Mouse (Mus musculus): Measurements from ENCODE around the gene Nphs1. TPM values are rescaled to one million over a fixed set of nuclear protein-coding genes. Genes with fewer than 3 reads are reported as not detected.
A peak's percentile ranks its signal among the peaks of the same experiment; 100 is the strongest.

Nphs1 gene
- polyA plus RNA-seq, 1 experiment from 2014 or later = 0.13 TPM

DNA sequence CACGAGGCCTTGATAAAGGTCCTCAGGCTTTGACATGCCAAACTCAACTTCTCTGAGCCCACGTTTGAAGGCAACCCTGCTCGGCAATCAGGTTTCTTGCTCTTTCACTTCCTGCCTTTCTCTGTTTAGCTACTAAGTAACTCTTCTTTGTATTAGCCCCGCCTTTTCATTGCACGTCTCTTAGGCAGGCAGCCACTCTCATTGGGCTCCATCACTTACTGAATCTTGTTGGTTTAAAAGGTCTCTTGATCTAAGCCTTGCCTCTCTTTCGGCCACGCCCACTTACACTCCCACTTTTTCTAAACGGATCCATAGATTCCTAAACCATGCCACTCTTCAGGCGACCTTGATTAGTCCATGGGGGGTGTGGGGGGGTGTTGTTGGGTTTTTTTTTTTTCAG, 14.4 kb upstream of the Nphs1 start:
- H3K27me3 ChIP-seq = peaks cover 55% of the 10 kb centered on the region
- H3K4me1 ChIP-seq (replicated peaks) = peaks cover 16% of the 10 kb centered on the region
- no peaks in the 10 kb centered on the region for H3K36me3 ChIP-seq
- 13% methylated on average over 9 of the region's 9 CpGs for WGBS (ENCODE audit: insufficient replicate concordance)
- no peak overlapping the region for H3K27ac ChIP-seq
- ATAC-seq (ENCODE audit: low read depth) = no peak
- H3K4me3 ChIP-seq (replicated peaks) = no peak overlapping the region
- H3K9me3 ChIP-seq (replicated peaks) = peaks cover 4% of the 10 kb centered on the region; the same call in 1 of the 2 replicates
- peak overlapping the region; percentile 73; the same call in 1 of the 2 replicates for H3K4me2 ChIP-seq
- no peak for DNase-seq
- H3K9ac ChIP-seq = no peak overlapping the region

DNA sequence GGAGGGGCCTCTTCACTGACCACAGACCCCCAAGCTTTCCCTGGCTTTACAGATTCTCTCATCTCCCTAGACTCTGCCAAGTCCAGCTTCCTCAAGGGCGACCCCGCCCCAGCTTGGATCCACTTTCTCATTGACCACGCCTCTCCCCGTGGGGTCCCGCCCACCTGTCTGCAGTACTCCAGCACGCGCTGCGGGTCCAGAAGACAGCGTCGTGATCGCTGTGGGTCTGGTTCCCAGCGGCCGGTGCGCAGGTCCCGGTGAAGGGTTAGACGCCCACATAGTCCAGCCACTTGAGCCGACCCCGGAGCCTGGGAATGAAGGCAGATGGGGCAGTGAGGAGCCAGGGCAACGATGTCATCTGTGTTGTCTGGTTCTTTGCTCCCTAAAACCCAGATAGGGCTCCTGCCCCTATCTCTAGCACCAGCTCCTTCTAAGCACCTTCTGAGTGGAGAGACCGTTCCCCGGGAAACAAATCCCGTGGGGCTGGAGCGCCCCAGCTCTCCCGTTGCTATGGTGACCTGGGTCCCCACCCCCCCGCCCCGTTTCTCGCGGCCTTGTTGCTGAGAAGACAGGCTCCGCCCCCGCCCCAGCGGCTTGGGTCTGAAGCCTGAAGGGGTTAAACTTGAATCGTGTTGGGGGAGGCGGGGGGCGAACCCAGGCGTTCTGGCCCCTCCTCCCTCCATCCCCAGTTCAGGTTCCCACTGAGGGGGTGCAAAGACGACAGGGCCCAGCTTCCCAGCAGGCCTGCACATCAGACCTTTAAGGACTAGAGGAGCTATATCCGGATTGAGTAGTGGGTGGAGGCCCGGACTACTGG, 13.8 kb upstream of the Nphs1 start:
- peak overlapping the region; percentile 73 for H3K4me2 ChIP-seq
- peak overlapping the region; percentile 61 for H3K4me3 ChIP-seq (replicated peaks)
- H3K27me3 ChIP-seq = peaks cover 51% of the 10 kb centered on the region
- ATAC-seq (ENCODE audit: low read depth) = no peak
- H3K9me3 ChIP-seq (replicated peaks) = peaks cover 4% of the 10 kb centered on the region; the same call in 1 of the 2 replicates
- peaks cover 16% of the 10 kb centered on the region for H3K4me1 ChIP-seq (replicated peaks)
- 0 out of 2 replicates have a peak overlapping the region, but pooled peaks have one; percentile 50 for H3K9ac ChIP-seq
- no peak overlapping the region for H3K27ac ChIP-seq
- 2% methylated on average over 38 of the region's 38 CpGs for WGBS (ENCODE audit: insufficient replicate concordance)
- no peak for DNase-seq
- H3K36me3 ChIP-seq = no peaks in the 10 kb centered on the region

DNA sequence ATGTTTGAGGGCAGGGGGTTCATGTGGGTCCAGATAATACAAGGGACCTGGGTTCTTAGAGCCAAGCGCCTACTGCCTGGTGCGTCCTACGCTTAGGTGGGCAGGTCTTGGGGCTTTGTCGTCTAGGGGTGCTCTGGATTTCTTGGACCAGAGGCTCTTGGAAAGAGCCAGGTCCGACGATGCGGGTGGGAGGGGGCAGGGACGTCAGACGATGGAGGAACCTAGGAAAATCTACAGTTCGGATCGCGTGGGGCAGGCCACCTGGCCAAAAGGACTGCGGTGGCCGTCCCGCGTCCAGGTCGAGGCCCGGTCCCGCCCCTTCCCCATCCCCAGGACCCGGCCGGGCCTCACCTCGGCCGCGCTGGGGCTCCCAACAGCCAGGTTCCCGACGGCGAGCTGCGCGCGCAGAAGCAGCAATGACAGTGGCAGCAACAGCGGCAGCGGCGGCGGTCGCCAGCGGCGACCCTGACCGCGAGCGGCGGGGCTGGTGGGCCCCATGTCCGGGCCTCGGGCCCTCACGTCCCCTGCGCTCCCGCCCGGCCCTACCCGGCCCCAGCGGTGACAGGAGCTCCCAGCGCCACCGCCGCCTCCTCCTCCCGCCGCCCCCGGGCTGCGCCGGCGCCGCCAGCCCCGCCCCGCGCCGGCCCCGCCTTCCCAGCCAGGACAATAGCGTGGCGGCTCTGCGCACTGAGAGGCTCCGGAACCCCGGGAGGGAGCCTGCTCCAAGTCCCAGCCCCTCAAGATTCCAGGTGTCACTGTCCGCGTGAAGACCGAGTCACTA, 13.0 kb upstream of the Nphs1 start, which contains the start of gene Aplp1:
Aplp1 (minus strand) TSS at position 565 of the 781 bp plus-strand sequence.
- Histone ChIP-seq H3K4me3 (replicated peaks) (peak within 1 kb of the TSS; percentile 61), H3K9ac (peak within 1 kb of the TSS; percentile 50; the same call in 1 of the 2 replicates), H3K36me3 (no peaks in the 10 kb centered on the region), H3K9me3 (replicated peaks) (peaks cover 4% of the 10 kb centered on the region; the same call in 1 of the 2 replicates), H3K27ac (no peak within 1 kb of the TSS), H3K4me1 (replicated peaks) (peaks cover 16% of the 10 kb centered on the region), H3K27me3 (peaks cover 46% of the 10 kb centered on the region), H3K4me2 (peak within 1 kb of the TSS; percentile 73)
- DNase-seq (no peak), ATAC-seq (ENCODE audit: low read depth) (peak; percentile 47)
- WGBS (ENCODE audit: insufficient replicate concordance) = under 1% methylated on average over 72 of the region's 72 CpGs

DNA sequence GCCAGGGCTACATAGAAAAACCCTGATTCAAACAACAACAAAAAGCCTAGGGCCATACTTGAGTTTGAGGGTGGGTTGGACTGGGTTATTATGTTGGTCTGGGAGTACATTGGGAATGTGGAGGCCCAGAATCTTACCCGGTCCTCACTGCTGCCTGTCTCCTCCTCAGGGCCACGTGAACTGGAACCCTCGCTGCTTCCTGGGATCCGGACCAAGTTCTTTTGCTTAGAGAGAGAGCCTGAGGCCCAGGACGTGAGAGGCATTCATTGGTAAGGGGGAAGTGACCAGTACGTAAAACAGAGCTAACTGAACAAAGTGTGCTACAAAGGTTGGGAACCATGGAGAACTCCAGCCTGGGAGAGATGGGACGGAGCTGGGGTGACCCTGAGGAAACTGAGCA, 7.9 kb upstream of the Nphs1 start:
- peaks cover 16% of the 10 kb centered on the region for H3K4me1 ChIP-seq (replicated peaks)
- no peak overlapping the region for H3K4me3 ChIP-seq (replicated peaks)
- DNase-seq = no peak
- H3K27me3 ChIP-seq = peaks cover 42% of the 10 kb centered on the region
- WGBS (ENCODE audit: insufficient replicate concordance) = 60% methylated on average over 7 of the region's 7 CpGs
- H3K9me3 ChIP-seq (replicated peaks) = peaks cover 4% of the 10 kb centered on the region; the same call in 1 of the 2 replicates
- H3K36me3 ChIP-seq = no peaks in the 10 kb centered on the region
- no peak overlapping the region for H3K9ac ChIP-seq
- no peak for ATAC-seq (ENCODE audit: low read depth)
- no peak overlapping the region for H3K27ac ChIP-seq
- H3K4me2 ChIP-seq = no peak overlapping the region

DNA sequence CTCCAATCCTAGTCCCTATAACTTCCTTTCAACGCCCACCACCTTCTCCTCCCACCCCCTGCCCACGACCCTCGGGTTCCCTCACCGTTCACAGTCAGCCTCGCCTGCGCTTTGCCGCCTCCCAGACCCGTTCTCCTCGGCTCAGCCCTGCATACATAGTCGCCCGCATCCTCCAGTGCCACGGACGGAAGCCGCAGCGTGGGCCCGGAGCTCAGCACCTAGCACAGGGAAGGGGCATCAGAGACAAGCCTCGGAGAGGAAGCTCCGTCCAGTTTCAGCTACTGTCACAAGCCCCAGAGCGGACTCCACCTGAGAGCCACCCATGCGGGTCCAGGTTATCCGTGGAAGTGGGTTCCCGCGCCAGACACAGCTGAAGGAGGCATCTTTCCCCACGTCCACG, 4.8 kb upstream of the Nphs1 start:
- Histone ChIP-seq H3K4me3 (replicated peaks) (peak overlapping the region; percentile 21; the same call in 1 of the 2 replicates), H3K36me3 (no peaks in the 10 kb centered on the region)

DNA sequence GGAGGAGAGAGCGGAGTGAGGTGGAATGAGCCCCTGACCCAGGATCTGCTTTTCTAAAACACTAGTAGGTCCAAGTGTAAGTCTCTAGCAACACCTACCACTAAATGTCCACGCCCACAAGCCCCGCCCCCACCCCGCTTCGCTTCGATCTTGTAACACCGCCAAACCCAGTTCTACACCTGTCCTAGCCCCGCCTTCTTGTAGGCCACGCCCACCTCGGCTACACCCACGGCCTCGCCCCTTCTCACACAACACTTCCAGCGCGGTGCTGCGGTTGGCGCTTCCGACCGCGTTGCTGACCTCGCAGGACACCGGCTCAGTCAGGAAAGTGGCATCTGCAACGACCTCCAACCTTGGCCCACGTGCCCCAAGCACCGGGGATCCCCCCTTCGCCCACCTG, 4.3 kb upstream of the Nphs1 start:
- peak overlapping the region; percentile 43 for H3K4me2 ChIP-seq
- 2% methylated on average over 25 of the region's 25 CpGs for WGBS (ENCODE audit: insufficient replicate concordance)
- ATAC-seq (ENCODE audit: low read depth) (peak; percentile 50; the same call in 1 of the 2 replicates), DNase-seq (peak; percentile 27)
- no peak overlapping the region for H3K9ac ChIP-seq
- no peaks in the 10 kb centered on the region for H3K36me3 ChIP-seq
- H3K27ac ChIP-seq = no peak overlapping the region
- peaks cover 19% of the 10 kb centered on the region for H3K4me1 ChIP-seq (replicated peaks)
- no peaks in the 10 kb centered on the region for H3K9me3 ChIP-seq (replicated peaks)
- peaks cover 65% of the 10 kb centered on the region for H3K27me3 ChIP-seq
- peak overlapping the region; percentile 21; the same call in 1 of the 2 replicates for H3K4me3 ChIP-seq (replicated peaks)

More for the DNA sequence above, 4.8 kb upstream of the Nphs1 start:
- Histone ChIP-seq H3K4me1 (replicated peaks) (peaks cover 19% of the 10 kb centered on the region), H3K27me3 (peaks cover 60% of the 10 kb centered on the region), H3K9me3 (replicated peaks) (no peaks in the 10 kb centered on the region), H3K9ac (no peak overlapping the region), H3K4me2 (no peak overlapping the region; the same call in 1 of the 2 replicates), H3K27ac (no peak overlapping the region)
- WGBS (ENCODE audit: insufficient replicate concordance) = 18% methylated on average over 25 of the region's 25 CpGs
- DNase-seq = no peak
- ATAC-seq (ENCODE audit: low read depth) = no peak

DNA sequence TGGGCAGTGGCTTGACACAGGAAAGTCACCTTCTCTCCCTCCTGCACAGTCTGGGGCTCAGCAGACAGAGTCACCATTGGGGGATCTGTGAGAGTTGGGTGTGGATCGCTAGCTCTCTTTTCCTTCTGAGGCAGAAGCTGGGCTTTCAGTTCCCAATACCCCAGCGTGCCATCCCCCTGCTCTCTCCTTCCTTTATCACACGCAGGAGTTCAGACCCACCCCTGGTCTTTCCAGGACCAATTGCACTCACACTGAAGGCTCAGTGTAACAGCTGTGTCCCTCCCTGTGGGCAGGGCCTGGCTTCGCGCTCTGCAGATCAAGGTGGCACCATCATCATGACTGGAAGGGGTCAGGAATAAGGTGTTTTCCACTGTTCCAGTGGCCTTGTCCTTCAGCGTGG, 3.9 kb upstream of the Nphs1 start:
- peak overlapping the region; percentile 43 for H3K4me2 ChIP-seq
- 10% methylated on average over 6 of the region's 6 CpGs for WGBS (ENCODE audit: insufficient replicate concordance)
- H3K4me3 ChIP-seq (replicated peaks) = peak overlapping the region; percentile 21; the same call in 1 of the 2 replicates
- no peaks in the 10 kb centered on the region for H3K9me3 ChIP-seq (replicated peaks)
- peaks cover 70% of the 10 kb centered on the region for H3K27me3 ChIP-seq
- no peak overlapping the region for H3K9ac ChIP-seq
- H3K36me3 ChIP-seq = no peaks in the 10 kb centered on the region
- no peak for DNase-seq
- ATAC-seq (ENCODE audit: low read depth) = 0 out of 2 replicates have a peak, but pooled peaks have one; percentile 26
- peaks cover 19% of the 10 kb centered on the region for H3K4me1 ChIP-seq (replicated peaks)
- no peak overlapping the region for H3K27ac ChIP-seq

DNA sequence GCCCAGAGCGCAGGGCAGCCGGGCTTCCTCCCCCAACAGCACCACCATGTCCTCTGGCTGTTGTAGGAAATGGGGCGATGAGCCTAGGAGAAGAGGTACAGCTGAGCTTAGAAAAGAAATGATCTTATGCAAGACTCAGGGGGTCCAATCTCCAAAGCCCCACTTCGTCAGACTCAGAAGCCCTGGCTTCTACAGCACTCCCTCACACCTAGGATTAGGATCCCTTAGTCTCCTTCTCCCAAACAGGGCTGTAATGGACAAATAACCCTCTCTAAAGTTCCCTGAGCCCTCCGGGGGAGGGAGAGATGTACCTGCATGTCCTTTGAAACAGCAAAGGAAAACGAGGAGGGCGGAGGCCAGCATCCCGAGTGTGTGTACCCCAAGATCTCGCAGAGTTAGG, 1.6 kb upstream of the Nphs1 start:
- no peak overlapping the region for H3K4me3 ChIP-seq (replicated peaks)
- DNase-seq = no peak
- H3K27me3 ChIP-seq = peaks cover 92% of the 10 kb centered on the region
- no peak overlapping the region for H3K9ac ChIP-seq
- no peak for ATAC-seq (ENCODE audit: low read depth)
- no peak overlapping the region for H3K27ac ChIP-seq
- H3K9me3 ChIP-seq (replicated peaks) = no peaks in the 10 kb centered on the region
- no peak overlapping the region for H3K4me2 ChIP-seq
- 3% methylated on average over 9 of the region's 9 CpGs for WGBS (ENCODE audit: insufficient replicate concordance)
- H3K36me3 ChIP-seq = no peaks in the 10 kb centered on the region
- H3K4me1 ChIP-seq (replicated peaks) = peaks cover 19% of the 10 kb centered on the region

DNA sequence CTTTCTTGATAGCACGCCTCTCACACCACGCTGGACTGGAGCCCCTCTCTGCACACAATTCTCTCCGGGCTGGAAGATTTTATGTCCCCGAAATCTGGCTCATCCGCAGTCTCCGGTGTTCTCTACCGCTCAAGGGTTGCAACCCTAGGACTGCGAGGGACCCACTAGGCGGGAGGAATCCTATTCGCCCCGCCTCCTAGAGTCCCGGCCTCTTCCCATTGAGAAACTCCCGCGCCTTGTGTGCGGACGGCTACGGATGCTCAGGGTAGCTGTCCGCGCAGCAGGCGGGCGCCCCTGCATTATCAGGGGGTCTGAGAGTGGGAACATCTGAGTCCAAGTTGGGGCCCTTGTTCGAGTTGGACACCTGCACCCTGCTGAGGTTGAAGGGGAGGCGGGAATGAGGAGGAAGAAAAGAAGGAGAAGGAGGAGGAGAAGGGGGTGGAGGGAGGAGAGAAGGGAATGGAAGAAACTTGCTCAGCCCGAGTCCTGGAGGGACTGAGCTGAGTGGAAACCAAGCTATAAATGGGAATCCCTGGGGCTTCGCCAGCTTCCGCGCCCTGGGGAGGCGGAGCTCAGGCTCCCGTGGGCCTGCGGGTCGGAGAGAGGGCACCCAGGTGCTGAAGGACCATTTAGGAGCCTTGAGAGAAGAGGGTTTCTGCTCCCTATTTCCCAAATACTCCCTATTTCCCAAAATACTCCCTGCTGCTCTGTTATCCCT, 1.0 kb upstream of the Nphs1 start:
- no peak for DNase-seq
- 4% methylated on average over 31 of the region's 31 CpGs for WGBS (ENCODE audit: insufficient replicate concordance)
- Histone ChIP-seq H3K9ac (no peak overlapping the region), H3K4me2 (no peak overlapping the region), H3K36me3 (no peaks in the 10 kb centered on the region), H3K27me3 (peaks cover 93% of the 10 kb centered on the region), H3K9me3 (replicated peaks) (no peaks in the 10 kb centered on the region), H3K27ac (no peak overlapping the region), H3K4me3 (replicated peaks) (no peak overlapping the region), H3K4me1 (replicated peaks) (peaks cover 19% of the 10 kb centered on the region)
- ATAC-seq (ENCODE audit: low read depth) = no peak

DNA sequence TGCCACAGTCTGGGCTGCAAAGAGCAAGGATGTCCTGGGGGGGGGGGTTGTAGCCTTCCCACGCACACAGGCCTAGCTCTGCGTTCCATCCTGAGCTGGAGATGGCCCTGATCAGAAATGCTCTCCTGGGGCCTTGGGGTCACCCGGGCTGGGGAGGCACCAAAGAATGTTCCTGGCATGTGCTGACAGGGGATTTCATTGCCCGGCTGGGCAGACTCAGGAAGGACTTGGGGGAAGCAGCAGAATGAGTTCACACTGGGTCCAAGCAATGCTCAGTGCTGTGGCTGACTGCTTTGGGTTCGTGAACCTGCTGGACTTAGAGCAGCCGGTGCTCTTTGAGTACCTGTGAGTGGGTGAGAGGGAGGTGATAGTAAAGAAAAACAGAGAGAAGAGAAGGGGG, 1.4 kb downstream of the Nphs1 start:
- Histone ChIP-seq H3K27ac (no peak overlapping the region), H3K4me1 (replicated peaks) (peaks cover 7% of the 10 kb centered on the region; the same call in 1 of the 2 replicates), H3K9me3 (replicated peaks) (no peaks in the 10 kb centered on the region), H3K4me2 (no peak overlapping the region), H3K36me3 (no peaks in the 10 kb centered on the region), H3K9ac (no peak overlapping the region), H3K27me3 (peaks cover 94% of the 10 kb centered on the region), H3K4me3 (replicated peaks) (no peak overlapping the region)
- DNase-seq = no peak
- no peak for ATAC-seq (ENCODE audit: low read depth)
- WGBS (ENCODE audit: insufficient replicate concordance) = 36% methylated on average over 6 of the region's 6 CpGs
